Mouse (Mus musculus) right cerebral cortex, adult 18-20 months (tissue): ENCODE data around the gene Gabbr1.

Source experiments
- DNase-seq: peaks from one replicate; pipeline ENCODE4 v3.0.0; 2022; ENCODE audit warnings: mixed read lengths

The Gabbr1 gene

DNA sequence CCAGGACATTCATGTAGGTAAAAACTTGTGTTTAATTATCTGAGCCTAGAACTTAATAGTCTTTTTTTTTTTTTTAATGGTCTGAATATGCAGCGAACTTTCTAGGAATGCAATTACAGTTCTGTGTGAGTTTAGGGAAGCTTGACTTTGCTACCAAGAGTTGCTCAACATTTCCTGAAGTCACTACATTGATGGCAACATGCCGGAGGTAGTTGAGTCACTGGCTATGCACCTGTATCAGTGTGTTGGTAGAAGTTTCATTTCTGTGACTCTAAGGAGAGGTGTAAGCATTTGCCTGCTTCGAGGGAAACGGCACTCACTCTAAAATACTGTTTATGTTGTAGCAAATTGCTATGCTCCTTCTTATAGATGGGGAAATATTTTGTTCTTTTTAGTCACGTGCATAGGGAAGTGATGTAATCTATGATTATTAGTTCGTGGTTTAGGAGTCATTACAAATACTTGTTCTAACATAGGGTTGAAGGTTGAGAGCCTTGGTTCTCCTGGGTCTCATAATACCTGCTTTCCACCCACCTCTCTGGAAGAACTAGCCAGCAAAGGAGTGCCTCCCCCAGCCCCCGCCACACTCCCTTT lies 1.0 kb upstream of the Gabbr1 start:
- DNase-seq: no peak

GRCm38 (mm10) chr17:37046312-37047112 lies 746 bp downstream of the Gabbr1 start:
- DNase-seq: peak; percentile 69

DNA sequence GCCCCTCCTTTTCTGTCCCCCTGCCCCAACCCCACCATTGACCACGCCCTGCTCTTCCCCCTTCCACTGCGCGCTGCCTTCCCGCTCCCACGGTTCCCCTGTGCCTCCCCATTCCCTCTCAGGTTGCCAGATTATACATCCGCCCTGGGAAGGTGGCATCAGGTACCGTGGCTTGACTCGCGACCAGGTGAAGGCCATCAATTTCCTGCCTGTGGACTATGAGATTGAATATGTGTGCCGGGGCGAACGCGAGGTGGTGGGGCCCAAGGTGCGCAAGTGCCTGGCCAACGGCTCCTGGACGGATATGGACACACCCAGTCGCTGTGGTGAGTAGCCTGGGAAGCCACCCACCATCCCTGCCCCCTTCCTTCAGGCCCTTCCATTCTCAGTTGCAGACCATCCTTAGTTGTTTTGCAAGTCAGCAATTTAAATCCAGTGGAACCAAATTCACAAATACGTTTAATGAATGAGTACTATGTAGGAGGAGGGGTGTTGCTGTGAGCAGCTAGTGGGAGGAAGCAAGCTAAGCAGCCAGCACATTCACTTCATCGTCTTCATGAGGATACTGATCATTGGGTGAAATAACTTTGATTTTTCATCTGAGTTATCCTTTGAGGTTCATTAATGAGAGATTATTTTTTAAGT lies 1.7 kb downstream of the Gabbr1 start:
- no peak for DNase-seq

GRCm38 (mm10) chr17:37047981-37048380 lies 2.2 kb downstream of the Gabbr1 start:
- DNase-seq: no peak

GRCm38 (mm10) chr17:37048383-37048782 lies 2.6 kb downstream of the Gabbr1 start:
- no peak for DNase-seq

GRCm38 (mm10) chr17:37049570-37050310 lies 4.0 kb downstream of the Gabbr1 start:
- peak; percentile 84 for DNase-seq

GRCm38 (mm10) chr17:37050399-37050798 lies 4.6 kb downstream of the Gabbr1 start:
- peak; percentile 95 for DNase-seq

DNA sequence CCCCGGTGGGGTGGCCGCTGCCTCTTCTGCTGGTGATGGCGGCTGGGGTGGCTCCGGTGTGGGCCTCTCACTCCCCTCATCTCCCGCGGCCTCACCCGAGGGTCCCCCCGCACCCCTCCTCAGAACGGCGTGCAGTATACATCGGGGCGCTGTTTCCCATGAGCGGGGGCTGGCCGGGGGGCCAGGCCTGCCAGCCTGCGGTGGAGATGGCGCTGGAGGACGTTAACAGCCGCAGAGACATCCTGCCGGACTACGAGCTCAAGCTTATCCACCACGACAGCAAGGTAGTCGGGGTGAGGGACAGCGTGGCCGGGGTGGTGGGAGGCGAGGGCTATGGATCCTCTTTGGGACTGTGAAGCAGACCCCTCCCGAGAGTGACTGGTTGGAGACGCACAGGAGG lies 5.1 kb downstream of the Gabbr1 start:
- no peak for DNase-seq

DNA sequence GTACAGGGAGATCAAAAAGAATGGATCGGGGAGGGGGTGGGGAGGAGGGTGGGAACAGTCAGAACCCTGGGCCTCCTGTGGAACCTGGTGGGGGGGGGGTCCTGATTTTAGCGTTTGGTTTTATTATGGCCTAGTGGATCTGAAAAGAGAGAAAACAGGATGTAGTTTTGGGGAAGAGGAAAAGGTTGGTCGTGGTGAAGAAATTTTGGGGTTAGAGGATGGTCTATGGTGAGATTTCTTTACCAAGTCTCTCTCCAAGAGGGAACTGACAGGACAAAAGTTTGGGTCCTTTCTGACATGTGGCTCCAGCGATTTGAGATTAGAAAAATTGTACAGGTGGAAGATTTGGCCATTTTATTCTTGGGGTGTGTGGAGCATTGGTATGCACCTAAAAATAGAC lies 6.0 kb downstream of the Gabbr1 start:
- no peak for DNase-seq

GRCm38 (mm10) chr17:37056957-37057356 lies 11.2 kb downstream of the Gabbr1 start:
- no peak for DNase-seq

DNA sequence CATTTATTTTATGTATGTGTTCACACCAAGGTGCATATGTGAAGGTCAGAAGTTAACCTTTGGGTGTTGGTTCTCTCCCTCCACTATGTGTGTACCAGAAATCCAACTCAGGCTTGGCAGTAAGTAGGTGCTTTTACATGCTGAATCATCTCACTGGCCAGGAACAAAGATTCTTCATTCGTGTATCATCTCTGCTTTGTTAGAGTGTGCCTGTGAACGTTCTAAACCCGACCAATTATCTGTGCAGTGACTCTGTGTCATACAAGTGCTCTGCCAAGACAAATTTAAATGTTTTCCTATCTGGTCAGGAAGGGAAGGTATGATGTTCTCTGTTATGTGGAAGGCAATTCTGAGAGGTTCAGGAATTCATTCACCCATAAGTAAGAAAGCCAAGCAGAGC lies 15.7 kb downstream of the Gabbr1 start:
- DNase-seq: no peak

DNA sequence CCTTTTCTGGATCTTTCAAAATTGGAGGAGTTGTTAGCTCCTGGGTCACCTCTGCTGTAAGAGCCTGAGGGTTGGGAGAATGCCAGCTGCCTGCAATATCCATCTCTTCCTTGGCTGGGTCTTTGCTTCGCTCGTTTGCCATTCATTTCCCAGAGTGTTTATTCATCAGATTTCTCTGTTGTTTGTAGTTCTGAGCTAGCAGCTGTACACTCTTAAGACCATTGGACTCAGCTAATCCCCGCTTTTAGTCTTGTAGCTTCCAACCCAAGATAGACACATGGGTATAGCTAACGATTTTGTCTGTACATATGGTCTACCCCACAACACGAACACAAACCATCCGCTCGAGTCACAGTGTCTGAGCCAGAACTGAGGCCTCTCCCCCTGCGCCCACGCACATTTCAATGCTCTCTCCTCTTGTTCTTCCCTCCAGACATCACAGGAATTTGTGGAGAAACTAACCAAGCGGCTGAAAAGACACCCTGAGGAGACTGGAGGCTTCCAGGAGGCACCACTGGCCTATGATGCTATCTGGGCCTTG lies 16.4 kb downstream of the Gabbr1 start:
- peak; percentile 83 for DNase-seq

GRCm38 (mm10) chr17:37063063-37063462 lies 17.3 kb downstream of the Gabbr1 start:
- DNase-seq: no peak

- DNase-seq: no peak
These were observed 18.1 kb downstream of the Gabbr1 start for GRCm38 (mm10) chr17:37063686-37064495.

GRCm38 (mm10) chr17:37065993-37066392 lies 20.2 kb downstream of the Gabbr1 start:
- no peak for DNase-seq

DNA sequence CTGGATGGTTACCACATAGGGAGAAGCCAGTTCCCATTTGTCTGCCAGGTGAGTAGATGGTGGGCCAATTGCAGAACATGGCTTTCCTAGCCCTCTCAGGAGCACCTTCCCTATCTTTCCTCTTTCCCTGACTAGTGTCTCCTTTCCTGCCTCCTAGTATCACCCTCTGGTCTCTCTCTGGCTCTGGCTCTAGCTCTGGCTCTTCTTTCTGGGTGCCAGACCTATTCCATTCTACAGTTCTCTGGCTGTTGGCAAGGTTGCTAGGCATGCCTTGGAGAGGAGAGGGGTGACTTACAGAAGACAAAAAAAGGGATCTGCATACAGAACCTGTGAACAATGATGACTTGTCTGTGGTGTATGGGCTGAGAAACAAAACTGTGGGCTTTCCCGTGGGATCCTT lies 22.1 kb downstream of the Gabbr1 start:
- no peak for DNase-seq

- no peak for DNase-seq
These were observed 24.4 kb downstream of the Gabbr1 start for GRCm38 (mm10) chr17:37070121-37070520.

- no peak for DNase-seq
These were observed 26.4 kb downstream of the Gabbr1 start for GRCm38 (mm10) chr17:37072080-37072729.

DNA sequence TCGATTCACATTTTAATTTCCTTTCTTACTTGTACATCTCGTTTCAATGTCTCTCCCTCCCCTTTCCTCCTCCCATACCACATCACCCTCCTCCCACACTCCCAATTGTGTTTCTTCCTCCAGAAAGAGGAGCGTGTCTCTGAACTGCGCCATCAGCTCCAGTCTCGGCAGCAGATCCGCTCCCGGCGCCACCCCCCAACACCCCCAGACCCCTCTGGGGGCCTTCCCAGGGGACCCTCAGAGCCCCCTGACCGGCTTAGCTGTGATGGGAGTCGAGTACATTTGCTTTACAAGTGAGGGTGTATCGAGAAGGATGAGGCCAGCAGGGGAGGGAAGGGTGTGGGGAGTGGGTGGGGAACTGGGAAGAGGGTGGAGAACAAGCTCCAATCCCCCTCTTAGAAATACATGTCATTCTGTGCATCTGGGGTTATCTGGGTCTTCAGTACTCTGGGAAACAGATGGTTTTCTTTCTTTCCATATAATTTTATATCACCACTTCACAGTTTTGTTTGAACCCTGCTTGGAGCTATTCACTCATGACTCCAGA lies 27.0 kb downstream of the Gabbr1 start:
- no peak for DNase-seq

DNA sequence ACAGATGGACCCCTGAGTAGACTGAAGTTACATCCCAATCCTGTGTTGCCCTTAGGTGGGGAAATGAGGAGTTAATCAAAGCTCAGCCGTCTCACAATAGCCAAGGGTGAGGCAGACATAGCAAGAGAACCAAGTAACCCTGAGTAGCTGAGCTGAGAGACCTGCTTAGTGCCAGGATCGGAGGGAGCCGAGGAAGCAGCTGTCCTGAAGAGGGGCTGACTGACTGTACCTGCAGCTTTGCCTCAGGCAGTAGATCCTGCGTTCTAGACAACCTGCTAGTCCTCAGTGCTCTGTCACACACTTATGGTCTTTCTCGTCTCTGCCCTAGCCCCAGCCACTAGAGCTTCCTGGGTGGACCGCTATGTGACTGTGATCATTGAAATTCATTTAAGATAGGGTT lies 29.4 kb downstream of the Gabbr1 start:
- DNase-seq: peak; percentile 8

DNA sequence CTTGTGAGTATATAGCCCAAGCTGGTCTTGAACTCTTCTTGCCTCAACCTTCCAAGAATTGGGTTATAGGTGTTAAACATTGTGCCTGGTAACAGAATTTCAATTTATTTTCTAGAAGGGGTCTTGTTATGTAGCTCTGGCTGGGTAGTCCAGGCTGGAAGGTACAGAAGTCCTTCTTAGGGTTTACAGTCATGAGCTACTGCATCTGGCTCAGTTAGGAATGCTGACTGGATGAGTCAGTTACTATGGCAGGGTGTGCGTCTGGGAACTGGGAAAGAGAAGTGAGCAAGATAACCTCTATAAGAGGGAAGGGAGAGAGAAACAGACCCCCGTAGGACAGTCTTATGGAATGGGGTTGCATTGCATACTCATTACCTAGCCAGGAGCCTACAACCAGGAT lies 30.0 kb downstream of the Gabbr1 start:
- peak; percentile 2 for DNase-seq
